Mouse (Mus musculus) heart, embryonic 14.5 days (tissue): ENCODE data around the gene Cltb. TPM values are rescaled to one million over a fixed set of nuclear protein-coding genes. Genes with fewer than 3 reads are reported as not detected.

Experiments used
- ATAC-seq: fragments of 200-750 bp; cut with Nextera tagmentation; 2 replicates; pipeline ENCODE4 v1.8.0; 2017; ENCODE audit warnings: low read depth, moderate TSS enrichment; ENCODE audit not compliant: insufficient number of reproducible peaks, insufficient read depth, low FRiP score
- H3K27ac ChIP-seq, 2 experiments: fragments of 200-500 bp in 1 of 2; fragments of 300-500 bp in 1 of 2; sonication (generic) in 1 of 2; replicated peaks in 1 of 2; 2 replicates each; pipeline ENCODE4 v1.5.1; 2012 to 2014; ENCODE audit warnings: low read depth in 2 of 2, low read length in 2 of 2, control low read depth in 1 of 2, mild to moderate bottlenecking in 1 of 2, mixed read lengths in 1 of 2; ENCODE audit not compliant: control insufficient read depth in 1 of 2, insufficient read depth in 1 of 2
- H3K27me3 ChIP-seq: fragments of 300-500 bp; sonication (generic); 2 replicates; pipeline ENCODE4 v1.6.1; 2014; ENCODE audit warnings: mild to moderate bottlenecking, low read length, control low read depth; ENCODE audit not compliant: control insufficient read depth, insufficient read depth
- H3K36me3 ChIP-seq: fragments of 300-500 bp; sonication (generic); 2 replicates; pipeline ENCODE4 v1.6.1; 2014; ENCODE audit warnings: mild to moderate bottlenecking, control low read depth, low read length, mixed read lengths; ENCODE audit not compliant: control insufficient read depth, insufficient read depth
- H3K4me1 ChIP-seq, 2 experiments: fragments of 200-500 bp in 1 of 2; fragments of 300-500 bp in 1 of 2; sonication (generic) in 1 of 2; 2 replicates each; pipeline ENCODE4 v1.6.1; 2012 to 2014; ENCODE audit warnings: low read length in 2 of 2, control low read depth in 1 of 2, mixed read lengths in 1 of 2; ENCODE audit not compliant: control insufficient read depth in 2 of 2, insufficient read depth in 2 of 2
- H3K4me2 ChIP-seq: fragments of 300-500 bp; sonication (generic); 2 replicates; pipeline ENCODE4 v1.6.1; 2014; ENCODE audit warnings: mild to moderate bottlenecking, low read length
- H3K4me3 ChIP-seq, 2 experiments: fragments of 200-500 bp in 1 of 2; fragments of 300-500 bp in 1 of 2; sonication (generic) in 1 of 2; 2 replicates each; pipeline ENCODE4 v1.5.1; 2012 to 2014; ENCODE audit warnings: low read length in 2 of 2, mild to moderate bottlenecking in 2 of 2, control low read depth in 1 of 2, low read depth in 1 of 2, moderate library complexity in 1 of 2; ENCODE audit not compliant: control insufficient read depth in 1 of 2, insufficient read depth in 1 of 2
- H3K9ac ChIP-seq: fragments of 300-500 bp; sonication (generic); 2 replicates; pipeline ENCODE4 v1.6.1; 2014; ENCODE audit warnings: mild to moderate bottlenecking, low read length
- H3K9me3 ChIP-seq: fragments of 300-500 bp; sonication (generic); 2 replicates; pipeline ENCODE4 v1.6.1; 2016; ENCODE audit warnings: low read length, control low read depth; ENCODE audit not compliant: control insufficient read depth
- WGBS: fragments of 180-500 bp; shearing (Covaris S2); extraction: QIAGEN DNeasy Blood & Tissue Kit; methylation state at CpG from one replicate; pipeline ENCODE4 v1.1.7; 2014; 5-methylcytosine and 5-hydroxymethylcytosine counted together
- polyA plus RNA-seq: library from polyadenylated mRNA; unstranded; fragments of >200 nt; fragmentation: Nextera tagmentation; extraction: Ambion mirVana; gene quantifications from 2 replicates; pipeline ENCODE4 v1.2.1, GENCODE M21; 2014

Cltb gene
- polyA plus RNA-seq, 1 experiment from 2014 or later, result 45.0 TPM

- peaks cover 39% of the 10 kb centered on the region for H3K36me3 ChIP-seq
- H3K9me3 ChIP-seq, result no peaks in the 10 kb centered on the region
- H3K27me3 ChIP-seq, result no peaks in the 10 kb centered on the region
- 31% methylated on average over 8 of the region's 8 CpGs for WGBS
- peak overlapping the region; percentile 47 to 78 for H3K27ac ChIP-seq
- H3K9ac ChIP-seq, result peak overlapping the region; percentile 41
- peak; percentile 40; the same call in 1 of the 2 replicates for ATAC-seq
- peak overlapping the region; percentile 26; the same call in 1 of the 2 replicates for H3K4me2 ChIP-seq
- H3K4me1 ChIP-seq, result peaks cover 24 to 34% of the 10 kb centered on the region in 2 experiments
- no peak overlapping the region for H3K4me3 ChIP-seq
Measured at GRCm38 (mm10) chr13:54596107-54596690, 14.9 kb downstream of the Cltb start.

GRCm38 (mm10) chr13:54593617-54594016 lies 17.5 kb downstream of the Cltb start:
- Histone ChIP-seq H3K4me2 (no peak overlapping the region), H3K4me3 (no peak overlapping the region), H3K9me3 (no peaks in the 10 kb centered on the region), H3K9ac (no peak overlapping the region), H3K36me3 (peaks cover 33% of the 10 kb centered on the region), H3K27ac (no peak overlapping the region), H3K4me1 (peaks cover 25 to 39% of the 10 kb centered on the region in 2 experiments), H3K27me3 (no peaks in the 10 kb centered on the region)
- no peak for ATAC-seq
- WGBS, result 90% methylated on average over 11 of the region's 11 CpGs

- peaks cover 44% of the 10 kb centered on the region for H3K36me3 ChIP-seq
- WGBS, result 87% methylated on average over 8 of the region's 8 CpGs
- ATAC-seq, result no peak
- no peaks in the 10 kb centered on the region for H3K27me3 ChIP-seq
- H3K4me2 ChIP-seq, result peak overlapping the region; percentile 86
- peaks cover 19 to 29% of the 10 kb centered on the region in 2 experiments for H3K4me1 ChIP-seq
- no peak overlapping the region for H3K27ac ChIP-seq
- H3K9ac ChIP-seq, result no peak overlapping the region
- no peaks in the 10 kb centered on the region for H3K9me3 ChIP-seq
- H3K4me3 ChIP-seq, result no peak overlapping the region
Measured at GRCm38 (mm10) chr13:54591776-54592356, 19.3 kb downstream of the Cltb start.

GRCm38 (mm10) chr13:54589996-54590951 lies 20.9 kb downstream of the Cltb start, which contains the start of the genes Nop16 and Higd2a:
Gene Nop16 (minus strand): TSS chr13:54590090.
Gene Higd2a (plus strand): TSS chr13:54590207.
- Histone ChIP-seq H3K9ac (peak within 1 kb of the TSS; percentile 88), H3K4me3 (peak within 1 kb of the TSS; percentile 80 to 93), H3K27ac (peak within 1 kb of the TSS; percentile 71 to 76), H3K36me3 (peaks cover 59% of the 10 kb centered on the region), H3K27me3 (no peaks in the 10 kb centered on the region), H3K4me2 (peak within 1 kb of the TSS; percentile 86), H3K4me1 (peaks cover 4 to 13% of the 10 kb centered on the region in 2 experiments; a peak in 3 of 4 replicates), H3K9me3 (no peaks in the 10 kb centered on the region)
- peak; percentile 97 for ATAC-seq
- WGBS, result under 1% methylated on average over 51 of the region's 51 CpGs

- Histone ChIP-seq H3K4me2 (peak overlapping the region; percentile 82), H3K27me3 (no peaks in the 10 kb centered on the region), H3K27ac (peak overlapping the region; percentile 53 to 76; a peak in 3 of 4 replicates), H3K4me3 (peak overlapping the region; percentile 80 to 93), H3K4me1 (peaks cover 2 to 12% of the 10 kb centered on the region in 2 experiments; a peak in 2 of 4 replicates), H3K36me3 (peaks cover 62% of the 10 kb centered on the region), H3K9me3 (no peaks in the 10 kb centered on the region), H3K9ac (peak overlapping the region; percentile 88)
- 0 out of 2 replicates have a peak, but pooled peaks have one; percentile 1 for ATAC-seq
- under 1% methylated on average over 24 of the region's 24 CpGs for WGBS
Measured at GRCm38 (mm10) chr13:54589414-54589995, 21.6 kb downstream of the Cltb start.

- Histone ChIP-seq H3K9me3 (no peaks in the 10 kb centered on the region), H3K4me3 (no peak overlapping the region), H3K27ac (no peak overlapping the region), H3K9ac (no peak overlapping the region), H3K27me3 (no peaks in the 10 kb centered on the region), H3K4me1 (peaks cover 0 to 1% of the 10 kb centered on the region in 2 experiments; a peak in 1 of 4 replicates), H3K4me2 (no peak overlapping the region), H3K36me3 (peaks cover 77% of the 10 kb centered on the region)
- no peak for ATAC-seq
- WGBS, result 75% methylated on average over 11 of the region's 11 CpGs
Measured at GRCm38 (mm10) chr13:54585831-54586230, 25.3 kb downstream of the Cltb start.

- ATAC-seq, result no peak
- Histone ChIP-seq H3K27ac (no peak overlapping the region), H3K4me3 (no peak overlapping the region), H3K4me2 (no peak overlapping the region), H3K4me1 (no peaks in the 10 kb centered on the region), H3K9ac (no peak overlapping the region), H3K27me3 (no peaks in the 10 kb centered on the region), H3K36me3 (peaks cover 99% of the 10 kb centered on the region), H3K9me3 (no peaks in the 10 kb centered on the region)
- 81% methylated on average over 5 of the region's 5 CpGs for WGBS
Measured at GRCm38 (mm10) chr13:54582860-54583259, 28.3 kb downstream of the Cltb start.
